Mouse (Mus musculus) limb, embryonic 14.5 days (tissue): ENCODE results near the gene Fxyd1. TPM values are rescaled to one million over a fixed set of nuclear protein-coding genes. Genes with fewer than 3 reads are reported as not detected.

Experiments used
- ATAC-seq: fragments of 200-750 bp; cut with Nextera tagmentation; 2 replicates; pipeline ENCODE4 v1.8.0; 2017; ENCODE audit warnings: low read depth, moderate number of reproducible peaks, moderate TSS enrichment; ENCODE audit not compliant: low FRiP score
- DNase-seq: peaks from one replicate; pipeline ENCODE4 v3.0.0-alpha.2; 2015; ENCODE audit warnings: low spot score
- H3K27ac ChIP-seq: fragments of 300-500 bp; sonication (generic); replicated peaks from 2 replicates; pipeline ENCODE4 v1.5.1; 2014; ENCODE audit warnings: low read depth, mild to moderate bottlenecking, low read length, moderate library complexity, mixed read lengths
- H3K27me3 ChIP-seq: fragments of 300-500 bp; sonication (generic); 2 replicates; pipeline ENCODE4 v1.6.1; 2014; ENCODE audit warnings: low read length, mixed read lengths; ENCODE audit not compliant: control insufficient read depth, insufficient read depth
- H3K36me3 ChIP-seq: fragments of 300-500 bp; sonication (generic); 2 replicates; pipeline ENCODE4 v1.6.1; 2014; ENCODE audit warnings: mild to moderate bottlenecking, low read length, moderate library complexity, mixed read lengths; ENCODE audit not compliant: control insufficient read depth, insufficient read depth
- H3K4me1 ChIP-seq: fragments of 300-500 bp; sonication (generic); 2 replicates; pipeline ENCODE4 v1.6.1; 2014; ENCODE audit warnings: antibody characterized with exemption, low read length, mixed read lengths; ENCODE audit not compliant: control insufficient read depth, insufficient read depth
- H3K4me2 ChIP-seq: fragments of 300-500 bp; sonication (generic); replicated peaks from 2 replicates; pipeline ENCODE4 v1.6.1; 2014; ENCODE audit warnings: low read depth, mild to moderate bottlenecking, low read length, moderate library complexity; ENCODE audit not compliant: severe bottlenecking
- H3K4me3 ChIP-seq: fragments of 300-500 bp; sonication (generic); replicated peaks from 2 replicates; pipeline ENCODE4 v1.5.1; 2014; ENCODE audit warnings: low read length
- H3K9ac ChIP-seq: fragments of 300-500 bp; sonication (generic); 2 replicates; pipeline ENCODE4 v1.6.1; 2014; ENCODE audit warnings: mild to moderate bottlenecking, low read depth, low read length, moderate library complexity; ENCODE audit not compliant: severe bottlenecking
- H3K9me3 ChIP-seq: fragments of 300-500 bp; sonication (generic); 2 replicates; pipeline ENCODE4 v1.6.1; 2016; ENCODE audit warnings: low read length; ENCODE audit not compliant: control insufficient read depth
- POLR2A ChIP-seq: fragments of 200-500 bp; IDR thresholded peaks from 2 replicates; pipeline ENCODE4 v1.8.0; 2012; ENCODE audit warnings: inconsistent platforms, mild to moderate bottlenecking, moderate library complexity, borderline replicate concordance; ENCODE audit not compliant: insufficient read depth, insufficient read length; ENCODE audit errors: extremely low read depth
- WGBS: fragments of 180-500 bp; shearing (Covaris S2); extraction: QIAGEN DNeasy Blood & Tissue Kit; methylation state at CpG from one replicate; pipeline ENCODE4 v1.1.7; 2014; 5-methylcytosine and 5-hydroxymethylcytosine counted together
- polyA plus RNA-seq, 2 experiments: library from polyadenylated mRNA; depleted of rRNA in 1 of 2; stranded (reverse) in 1 of 2; unstranded in 1 of 2; fragments of >200 nt; fragmentation: Nextera tagmentation in 1 of 2; extraction: Ambion mirVana in 1 of 2; gene quantifications; 2 replicates each; pipeline versions ENCODE4 v1.2.1 to v1.2.3; 2012 to 2014

Fxyd1 gene
- polyA plus RNA-seq, 2 experiments = 92.6 to 95.6 TPM

DNA sequence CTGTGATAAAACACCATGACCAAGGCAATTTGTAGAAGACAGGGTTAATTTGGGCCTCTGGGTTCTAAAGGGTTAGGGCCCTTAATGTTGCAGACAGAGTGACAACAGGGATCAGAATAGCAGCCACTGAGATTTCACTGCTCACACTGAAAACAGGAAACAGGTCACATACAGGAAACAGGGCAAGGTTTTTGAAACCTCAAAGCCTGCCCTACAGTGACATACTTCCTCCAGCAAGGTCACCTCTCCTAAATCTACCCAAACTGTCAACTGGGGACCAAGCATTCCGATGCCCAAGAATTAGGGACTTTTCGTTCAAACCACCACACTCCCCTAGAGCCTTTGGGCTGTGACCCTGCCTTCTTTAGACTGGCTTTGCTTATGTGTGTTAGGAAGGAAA, 32.7 kb upstream of the Fxyd1 start:
- Histone ChIP-seq H3K27ac (no peak overlapping the region), H3K36me3 (no peaks in the 10 kb centered on the region), H3K4me3 (no peak overlapping the region), H3K9me3 (no peaks in the 10 kb centered on the region), H3K27me3 (no peaks in the 10 kb centered on the region), H3K9ac (no peak overlapping the region), H3K4me1 (no peaks in the 10 kb centered on the region; the same call in 1 of the 2 replicates), H3K4me2 (no peak overlapping the region)
- no peak for TF ChIP-seq POLR2A
- 87% methylated on average over 2 of the region's 2 CpGs for WGBS
- DNase-seq (no peak), ATAC-seq (no peak)

DNA sequence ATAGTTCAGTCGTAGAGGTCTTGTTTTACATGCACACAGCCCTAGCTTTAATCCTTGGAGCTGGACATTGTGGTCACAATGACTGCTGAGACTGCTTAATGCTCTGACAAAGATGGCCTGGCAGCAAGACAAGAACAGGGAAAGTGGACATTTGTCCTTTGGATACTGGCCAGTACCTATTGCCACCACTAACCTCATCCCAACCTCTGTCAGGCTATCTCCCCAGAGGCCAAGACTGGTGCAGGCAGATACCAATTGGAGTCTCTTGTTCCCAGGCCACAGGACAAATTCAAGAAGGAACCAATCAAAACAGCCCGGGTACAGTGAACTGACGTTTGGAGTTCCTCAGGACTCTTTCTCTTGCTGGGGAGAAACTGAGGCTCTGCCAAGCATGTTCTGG, 31.2 kb upstream of the Fxyd1 start:
- Histone ChIP-seq H3K9ac (no peak overlapping the region), H3K27ac (no peak overlapping the region), H3K4me2 (no peak overlapping the region), H3K4me1 (peaks cover 2% of the 10 kb centered on the region; the same call in 1 of the 2 replicates), H3K36me3 (no peaks in the 10 kb centered on the region), H3K4me3 (no peak overlapping the region), H3K27me3 (no peaks in the 10 kb centered on the region), H3K9me3 (no peaks in the 10 kb centered on the region)
- no peak for DNase-seq
- TF ChIP-seq POLR2A = no peak
- WGBS = 65% methylated on average over 3 of the region's 3 CpGs
- ATAC-seq = no peak

DNA sequence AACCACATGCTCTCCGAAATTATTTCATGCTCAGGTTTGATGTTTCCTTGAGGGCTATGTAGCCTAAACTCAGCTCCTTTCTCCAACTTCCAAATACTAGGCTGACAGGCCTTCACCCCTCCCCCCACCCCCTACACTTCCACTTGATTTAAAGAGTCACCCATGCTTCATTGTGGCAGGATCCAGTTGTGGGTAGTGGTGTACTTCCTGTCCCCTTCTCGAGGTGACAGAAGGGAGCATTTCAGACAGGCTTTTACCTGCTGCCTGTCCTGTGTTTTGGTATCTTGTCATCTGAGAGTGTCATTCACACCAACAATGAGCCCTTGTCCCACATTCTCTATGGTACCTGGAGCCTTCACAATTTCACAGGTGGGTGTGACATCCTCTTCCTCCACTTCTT, 30.3 kb upstream of the Fxyd1 start:
- H3K4me2 ChIP-seq = no peak overlapping the region
- no peaks in the 10 kb centered on the region for H3K9me3 ChIP-seq
- no peak overlapping the region for H3K27ac ChIP-seq
- WGBS = 52% methylated on average over 2 of the region's 2 CpGs
- peaks cover 2% of the 10 kb centered on the region; the same call in 1 of the 2 replicates for H3K4me1 ChIP-seq
- ATAC-seq (no peak), DNase-seq (no peak)
- H3K9ac ChIP-seq = no peak overlapping the region
- no peak overlapping the region for H3K4me3 ChIP-seq
- no peaks in the 10 kb centered on the region for H3K36me3 ChIP-seq
- TF ChIP-seq POLR2A = no peak
- H3K27me3 ChIP-seq = no peaks in the 10 kb centered on the region

DNA sequence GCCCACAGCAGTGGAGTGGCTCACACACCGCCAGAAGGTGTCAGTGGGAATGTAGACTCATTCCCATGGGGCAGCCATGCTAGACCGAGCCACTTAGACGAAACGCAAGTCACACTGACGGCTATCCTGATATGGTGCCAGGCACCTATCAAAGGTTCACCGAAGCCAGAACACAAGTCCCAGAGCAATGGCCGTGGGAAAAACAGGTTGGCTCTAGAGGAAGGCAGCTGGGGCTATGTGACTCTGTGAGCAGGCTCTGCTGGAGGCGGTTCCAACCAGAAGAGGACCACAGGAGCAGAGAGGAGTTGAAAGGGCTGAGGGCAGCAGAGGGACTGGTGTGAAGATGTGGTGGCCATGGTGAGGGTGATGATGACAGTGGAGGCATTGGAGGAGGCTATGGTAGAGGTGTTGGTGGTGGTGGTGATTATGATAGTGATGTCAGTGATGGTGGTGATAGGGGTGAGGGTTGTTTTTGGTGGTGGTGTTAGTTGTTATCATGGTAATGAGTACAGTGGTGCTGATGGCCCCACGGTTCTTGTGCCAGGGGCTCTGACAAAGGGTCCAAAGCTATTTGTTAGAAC, 29.3 kb upstream of the Fxyd1 start:
- Histone ChIP-seq H3K4me2 (no peak overlapping the region), H3K27me3 (no peaks in the 10 kb centered on the region), H3K9ac (no peak overlapping the region), H3K4me1 (peaks cover 2% of the 10 kb centered on the region; the same call in 1 of the 2 replicates), H3K4me3 (no peak overlapping the region), H3K9me3 (no peaks in the 10 kb centered on the region), H3K36me3 (no peaks in the 10 kb centered on the region), H3K27ac (no peak overlapping the region)
- no peak for ATAC-seq
- no peak for DNase-seq
- TF ChIP-seq POLR2A = no peak
- WGBS = 89% methylated on average over 9 of the region's 9 CpGs

DNA sequence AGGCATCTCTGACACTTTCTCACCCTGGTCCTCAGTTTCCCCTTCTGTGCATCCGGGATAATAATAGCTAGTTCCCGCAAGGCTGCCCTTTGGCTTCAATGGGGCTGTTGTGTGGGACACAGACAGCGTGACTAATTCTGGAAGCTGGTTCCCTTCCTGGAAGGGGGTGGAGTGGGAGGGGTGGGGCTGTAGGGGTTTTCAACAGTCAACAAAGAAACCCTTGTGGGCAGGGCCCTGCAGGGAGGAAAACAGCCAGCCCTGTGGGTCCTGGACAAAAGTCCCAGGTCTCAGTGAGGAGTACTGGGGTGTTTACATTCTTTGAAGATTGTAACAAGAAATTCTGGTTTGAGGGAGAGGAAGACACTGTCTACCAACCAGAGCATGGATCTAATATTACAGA, 28.2 kb upstream of the Fxyd1 start:
- no peak for TF ChIP-seq POLR2A
- H3K4me3 ChIP-seq = no peak overlapping the region
- no peak overlapping the region for H3K27ac ChIP-seq
- DNase-seq (no peak), ATAC-seq (no peak)
- no peak overlapping the region for H3K9ac ChIP-seq
- no peaks in the 10 kb centered on the region for H3K27me3 ChIP-seq
- WGBS = 56% methylated on average over 3 of the region's 3 CpGs
- H3K4me1 ChIP-seq = peaks cover 2% of the 10 kb centered on the region; the same call in 1 of the 2 replicates
- H3K4me2 ChIP-seq = no peak overlapping the region
- H3K36me3 ChIP-seq = no peaks in the 10 kb centered on the region
- no peaks in the 10 kb centered on the region for H3K9me3 ChIP-seq
